Mouse (Mus musculus) macrophage (primary cell): ENCODE data around the gene Igsf3. TPM values are rescaled to one million over a fixed set of nuclear protein-coding genes. Genes with fewer than 3 reads are reported as not detected.
"Not testable (repeated sequence)": the region's sequence is repeated elsewhere in the genome, so short reads cannot be mapped to it uniquely, and the experiment has no call there.

Experiments
- H3K27ac ChIP-seq: fragments of 350-480 bp; formaldehyde crosslinking; 2 replicates; pipeline ENCODE4 v1.9.0; 2021
- H3K36me3 ChIP-seq: fragments of 350-480 bp; formaldehyde crosslinking; 2 replicates; pipeline ENCODE4 v1.9.0; 2021; ENCODE audit errors: inconsistent target
- H3K4me3 ChIP-seq: fragments of 350-480 bp; formaldehyde crosslinking; 2 replicates; pipeline ENCODE4 v1.9.0; 2021; ENCODE audit errors: inconsistent target
- H3K79me2 ChIP-seq: fragments of 350-480 bp; formaldehyde crosslinking; 2 replicates; pipeline ENCODE4 v1.9.0; 2021; ENCODE audit errors: inconsistent target
- WGBS: methylation state at CpG from one replicate; pipeline ENCODE4 v1.1.7; 2026; ENCODE audit warnings: inconsistent platforms; ENCODE audit not compliant: missing documents; 5-methylcytosine and 5-hydroxymethylcytosine counted together
- polyA plus RNA-seq: library from polyadenylated mRNA; stranded (reverse); fragments of 250-400 nt; gene quantifications from 3 replicates; pipeline ENCODE4 v1.2.4, GENCODE M21; 2018; ENCODE audit warnings: inconsistent platforms

Igsf3 gene
- polyA plus RNA-seq, 1 experiment from 2014 or later, result 0.03 TPM

- H3K79me2 ChIP-seq, result no peaks in the 10 kb centered on the region
- H3K4me3 ChIP-seq, result no peak overlapping the region
- H3K27ac ChIP-seq, result no peak overlapping the region
- 83% methylated on average over 3 of the region's 3 CpGs for WGBS
- H3K36me3 ChIP-seq, result no peaks in the 10 kb centered on the region
Observed at GRCm38 (mm10) chr3:101406097-101406496, 29.2 kb downstream of the Igsf3 start.

- Histone ChIP-seq H3K79me2 (no peaks in the 10 kb centered on the region), H3K36me3 (no peaks in the 10 kb centered on the region), H3K4me3 (no peak overlapping the region), H3K27ac (no peak overlapping the region)
- WGBS, result 9% methylated on average over 8 of the region's 8 CpGs
Observed at GRCm38 (mm10) chr3:101407568-101407967, 30.7 kb downstream of the Igsf3 start.

GRCm38 (mm10) chr3:101408953-101409750 is 32.3 kb downstream of the Igsf3 start:
- Histone ChIP-seq H3K36me3 (no peaks in the 10 kb centered on the region), H3K4me3 (no peak overlapping the region), H3K27ac (no peak overlapping the region), H3K79me2 (no peaks in the 10 kb centered on the region)
- 79% methylated on average over 19 of the region's 20 CpGs for whole genome bisulfite sequencing

- H3K27ac ChIP-seq, result no peak overlapping the region
- H3K36me3 ChIP-seq, result no peaks in the 10 kb centered on the region
- H3K4me3 ChIP-seq, result no peak overlapping the region
- 81% methylated on average over 2 of the region's 2 CpGs for WGBS
- H3K79me2 ChIP-seq, result no peaks in the 10 kb centered on the region
Observed at GRCm38 (mm10) chr3:101410202-101410601, 33.3 kb downstream of the Igsf3 start.

GRCm38 (mm10) chr3:101410745-101411144 is 33.9 kb downstream of the Igsf3 start:
- H3K4me3 ChIP-seq, result no peak overlapping the region
- no peaks in the 10 kb centered on the region for H3K36me3 ChIP-seq
- 90% methylated on average over 3 of the region's 3 CpGs for WGBS

GRCm38 (mm10) chr3:101411626-101412025 is 34.7 kb downstream of the Igsf3 start:
- Histone ChIP-seq H3K27ac (no peak overlapping the region), H3K79me2 (no peaks in the 10 kb centered on the region), H3K36me3 (no peaks in the 10 kb centered on the region), H3K4me3 (no peak overlapping the region)
- 80% methylated on average over 3 of the region's 3 CpGs for WGBS

More at GRCm38 (mm10) chr3:101410745-101411144, 33.9 kb downstream of the Igsf3 start:
- Histone ChIP-seq H3K79me2 (no peaks in the 10 kb centered on the region), H3K27ac (no peak overlapping the region)

- 93% methylated on average over 5 of the region's 6 CpGs for WGBS
- Histone ChIP-seq H3K27ac (no peak overlapping the region), H3K79me2 (no peaks in the 10 kb centered on the region), H3K4me3 (no peak overlapping the region), H3K36me3 (no peaks in the 10 kb centered on the region)
Observed at GRCm38 (mm10) chr3:101412115-101412514, 35.2 kb downstream of the Igsf3 start.

GRCm38 (mm10) chr3:101413013-101413412 is 36.1 kb downstream of the Igsf3 start:
- H3K36me3 ChIP-seq, H3K27ac ChIP-seq, H3K4me3 ChIP-seq, H3K79me2 ChIP-seq: not testable (repeated sequence)
- WGBS, result 92% methylated on average over 5 of the region's 5 CpGs

- Histone ChIP-seq H3K27ac (no peak overlapping the region), H3K4me3 (no peak overlapping the region), H3K36me3 (no peaks in the 10 kb centered on the region), H3K79me2 (no peaks in the 10 kb centered on the region)
- WGBS, result 47% methylated on average over 18 of the region's 18 CpGs
Observed at GRCm38 (mm10) chr3:101418740-101419652, 42.1 kb downstream of the Igsf3 start.

- Histone ChIP-seq H3K79me2 (no peaks in the 10 kb centered on the region), H3K36me3 (no peaks in the 10 kb centered on the region), H3K27ac (no peak overlapping the region), H3K4me3 (no peak overlapping the region)
- WGBS, result 49% methylated on average over 10 of the region's 10 CpGs
Observed at GRCm38 (mm10) chr3:101419653-101419994, 42.7 kb downstream of the Igsf3 start.

GRCm38 (mm10) chr3:101423188-101423587 is 46.3 kb downstream of the Igsf3 start:
- H3K4me3 ChIP-seq, result no peak overlapping the region
- H3K36me3 ChIP-seq, result no peaks in the 10 kb centered on the region
- H3K79me2 ChIP-seq, result no peaks in the 10 kb centered on the region
- WGBS, result 82% methylated on average over 4 of the region's 4 CpGs
- H3K27ac ChIP-seq, result no peak overlapping the region

GRCm38 (mm10) chr3:101424295-101424885 is 47.5 kb downstream of the Igsf3 start:
- Histone ChIP-seq H3K36me3 (no peaks in the 10 kb centered on the region), H3K27ac (no peak overlapping the region), H3K79me2 (no peaks in the 10 kb centered on the region), H3K4me3 (no peak overlapping the region)
- 91% methylated on average over 10 of the region's 10 CpGs for WGBS

- H3K4me3 ChIP-seq, result no peak overlapping the region
- no peak overlapping the region for H3K27ac ChIP-seq
- 79% methylated on average over 8 of the region's 8 CpGs for WGBS
- no peaks in the 10 kb centered on the region for H3K36me3 ChIP-seq
- no peaks in the 10 kb centered on the region for H3K79me2 ChIP-seq
Observed at GRCm38 (mm10) chr3:101429982-101430754, 53.3 kb downstream of the Igsf3 start.

- H3K4me3 ChIP-seq, result no peak overlapping the region
- 70% methylated on average over 2 of the region's 2 CpGs for WGBS
- no peaks in the 10 kb centered on the region for H3K36me3 ChIP-seq
- H3K79me2 ChIP-seq, result no peaks in the 10 kb centered on the region
- H3K27ac ChIP-seq, result no peak overlapping the region
Observed at GRCm38 (mm10) chr3:101430755-101431115, 53.9 kb downstream of the Igsf3 start.
